Mouse (Mus musculus) urinary bladder, postnatal 25 days (tissue): Measurements from ENCODE around the gene Gm15107.
"Not testable (repeated sequence)": the region's sequence is repeated elsewhere in the genome, so short reads cannot be mapped to it uniquely, and the experiment has no call there.

Source experiments
- DNase-seq: peaks from one replicate; pipeline ENCODE4 v3.0.0; 2022; ENCODE audit warnings: low spot score

The Gm15107 gene

GRCm38 (mm10) chrX:148180424-148180823, at the start of gene Gm15107:
Gene Gm15107, plus strand, starts transcription at chrX:148180724.
- DNase-seq, result not testable (repeated sequence)
